Mouse (Mus musculus): Measurements from ENCODE around the gene Arf5. TPM values are rescaled to one million over a fixed set of nuclear protein-coding genes. Genes with fewer than 3 reads are reported as not detected.
A peak's percentile ranks its signal among the peaks of the same experiment; 100 is the strongest.

The Arf5 gene
- polyA plus RNA-seq, 1 experiment from 2014 or later = 403 TPM

GRCm38 (mm10) chr6:28428290-28428689 lies 4.9 kb downstream of the Arf5 start, which contains the start of gene Gcc1:
Gcc1 (minus strand) TSS chr6:28428390.
- no peak within 1 kb of the TSS for H3K4me3 ChIP-seq (replicated peaks)
- no peak within 1 kb of the TSS for H3K4me2 ChIP-seq
- ATAC-seq (ENCODE audit: low read depth) (no peak), DNase-seq (no peak)
- peaks cover 28% of the 10 kb centered on the region for H3K36me3 ChIP-seq
- H3K9me3 ChIP-seq (replicated peaks) = no peaks in the 10 kb centered on the region
- no peaks in the 10 kb centered on the region for H3K27me3 ChIP-seq
- WGBS (ENCODE audit: insufficient replicate concordance) = 78% methylated on average over 3 of the region's 3 CpGs
- H3K27ac ChIP-seq = peak within 1 kb of the TSS; percentile 15; the same call in 1 of the 2 replicates
- H3K4me1 ChIP-seq (replicated peaks) = peaks cover 38% of the 10 kb centered on the region
- no peak within 1 kb of the TSS for H3K9ac ChIP-seq

- 83% methylated on average over 11 of the region's 11 CpGs for WGBS (ENCODE audit: insufficient replicate concordance)
- DNase-seq (no peak), ATAC-seq (ENCODE audit: low read depth) (no peak)
Observed at GRCm38 (mm10) chr6:28429870-28430269, 6.5 kb downstream of the Arf5 start.

GRCm38 (mm10) chr6:28430795-28431537 lies 7.6 kb downstream of the Arf5 start:
- peak overlapping the region; percentile 13; the same call in 1 of the 2 replicates for H3K27ac ChIP-seq

More at GRCm38 (mm10) chr6:28429870-28430269, 6.5 kb downstream of the Arf5 start:
- Histone ChIP-seq H3K4me3 (replicated peaks) (no peak overlapping the region), H3K9me3 (replicated peaks) (no peaks in the 10 kb centered on the region), H3K27me3 (no peaks in the 10 kb centered on the region), H3K9ac (no peak overlapping the region), H3K4me1 (replicated peaks) (peaks cover 31% of the 10 kb centered on the region), H3K27ac (no peak overlapping the region), H3K4me2 (no peak overlapping the region), H3K36me3 (peaks cover 28% of the 10 kb centered on the region)

GRCm38 (mm10) chr6:28431538-28431855 lies 8.1 kb downstream of the Arf5 start:
- Histone ChIP-seq H3K27ac (no peak overlapping the region), H3K9ac (no peak overlapping the region; the same call in 1 of the 2 replicates), H3K27me3 (0 out of 2 replicates have a peak, but pooled peaks cover 1% of the 10 kb centered on the region), H3K9me3 (replicated peaks) (no peaks in the 10 kb centered on the region), H3K4me2 (peak overlapping the region; percentile 52), H3K4me3 (replicated peaks) (peak overlapping the region; percentile 16; the same call in 1 of the 2 replicates), H3K4me1 (replicated peaks) (peaks cover 15% of the 10 kb centered on the region), H3K36me3 (peaks cover 12% of the 10 kb centered on the region)
- ATAC-seq (ENCODE audit: low read depth) (peak; percentile 72), DNase-seq (no peak)
- 46% methylated on average over 6 of the region's 6 CpGs for WGBS (ENCODE audit: insufficient replicate concordance)

More at GRCm38 (mm10) chr6:28430795-28431537, 7.6 kb downstream of the Arf5 start:
- ATAC-seq (ENCODE audit: low read depth) = peak; percentile 81
- peak; percentile 42 for DNase-seq
- peaks cover 20% of the 10 kb centered on the region for H3K4me1 ChIP-seq (replicated peaks)
- H3K4me3 ChIP-seq (replicated peaks) = peak overlapping the region; percentile 16; the same call in 1 of the 2 replicates
- no peak overlapping the region; the same call in 1 of the 2 replicates for H3K9ac ChIP-seq
- 57% methylated on average over 10 of the region's 10 CpGs for WGBS (ENCODE audit: insufficient replicate concordance)
- peak overlapping the region; percentile 52 for H3K4me2 ChIP-seq
- H3K36me3 ChIP-seq = peaks cover 17% of the 10 kb centered on the region
- no peaks in the 10 kb centered on the region for H3K27me3 ChIP-seq
- H3K9me3 ChIP-seq (replicated peaks) = no peaks in the 10 kb centered on the region

- H3K4me3 ChIP-seq (replicated peaks) = no peak overlapping the region
- peaks cover 52% of the 10 kb centered on the region for H3K27me3 ChIP-seq
- no peak for ATAC-seq (ENCODE audit: low read depth)
- no peaks in the 10 kb centered on the region for H3K9me3 ChIP-seq (replicated peaks)
- H3K27ac ChIP-seq = no peak overlapping the region
- DNase-seq = no peak
- WGBS (ENCODE audit: insufficient replicate concordance) = 68% methylated on average over 7 of the region's 7 CpGs
- no peak overlapping the region for H3K9ac ChIP-seq
- no peak overlapping the region for H3K4me2 ChIP-seq
- no peaks in the 10 kb centered on the region for H3K4me1 ChIP-seq (replicated peaks)
- H3K36me3 ChIP-seq = no peaks in the 10 kb centered on the region
Observed at GRCm38 (mm10) chr6:28447937-28448336, 24.6 kb downstream of the Arf5 start.

- no peak within 1 kb of the TSS for H3K4me3 ChIP-seq (replicated peaks)
- 63% methylated on average over 2 of the region's 2 CpGs for WGBS (ENCODE audit: insufficient replicate concordance)
- no peaks in the 10 kb centered on the region for H3K9me3 ChIP-seq (replicated peaks)
- DNase-seq (no peak), ATAC-seq (ENCODE audit: low read depth) (no peak)
- peaks cover 54% of the 10 kb centered on the region for H3K27me3 ChIP-seq
- no peaks in the 10 kb centered on the region for H3K4me1 ChIP-seq (replicated peaks)
- no peak within 1 kb of the TSS for H3K9ac ChIP-seq
- H3K27ac ChIP-seq = no peak within 1 kb of the TSS
- H3K36me3 ChIP-seq = no peaks in the 10 kb centered on the region
- H3K4me2 ChIP-seq = no peak within 1 kb of the TSS
Observed at GRCm38 (mm10) chr6:28449253-28449652, 25.9 kb downstream of the Arf5 start, which contains the start of gene Pax4. Pax4 (minus strand) TSS chr6:28449353.

GRCm38 (mm10) chr6:28450481-28450880 lies 27.1 kb downstream of the Arf5 start:
- ATAC-seq (ENCODE audit: low read depth) (no peak), DNase-seq (no peak)
- Histone ChIP-seq H3K4me2 (no peak overlapping the region), H3K27me3 (peaks cover 55% of the 10 kb centered on the region), H3K9me3 (replicated peaks) (no peaks in the 10 kb centered on the region), H3K4me3 (replicated peaks) (no peak overlapping the region), H3K27ac (no peak overlapping the region), H3K9ac (no peak overlapping the region), H3K36me3 (no peaks in the 10 kb centered on the region), H3K4me1 (replicated peaks) (no peaks in the 10 kb centered on the region)
- WGBS (ENCODE audit: insufficient replicate concordance) = 16% methylated on average over 5 of the region's 5 CpGs

GRCm38 (mm10) chr6:28450977-28451376 lies 27.6 kb downstream of the Arf5 start:
- 4% methylated on average over 12 of the region's 12 CpGs for WGBS (ENCODE audit: insufficient replicate concordance)
- no peaks in the 10 kb centered on the region for H3K36me3 ChIP-seq
- ATAC-seq (ENCODE audit: low read depth) (no peak), DNase-seq (no peak)
- no peak overlapping the region for H3K9ac ChIP-seq
- H3K4me1 ChIP-seq (replicated peaks) = no peaks in the 10 kb centered on the region
- no peak overlapping the region for H3K27ac ChIP-seq
- H3K4me3 ChIP-seq (replicated peaks) = no peak overlapping the region
- no peak overlapping the region for H3K4me2 ChIP-seq
- H3K27me3 ChIP-seq = peaks cover 55% of the 10 kb centered on the region
- H3K9me3 ChIP-seq (replicated peaks) = no peaks in the 10 kb centered on the region

GRCm38 (mm10) chr6:28459221-28459668 lies 35.9 kb downstream of the Arf5 start:
- Histone ChIP-seq H3K27me3 (peaks cover 3% of the 10 kb centered on the region), H3K4me3 (replicated peaks) (no peak overlapping the region), H3K4me2 (no peak overlapping the region), H3K27ac (no peak overlapping the region), H3K36me3 (no peaks in the 10 kb centered on the region), H3K9me3 (replicated peaks) (no peaks in the 10 kb centered on the region), H3K4me1 (replicated peaks) (peaks cover 10% of the 10 kb centered on the region; the same call in 1 of the 2 replicates), H3K9ac (no peak overlapping the region)
- DNase-seq (no peak), ATAC-seq (ENCODE audit: low read depth) (peak; percentile 76)

- no peaks in the 10 kb centered on the region for H3K36me3 ChIP-seq
- H3K9ac ChIP-seq = no peak overlapping the region
- no peaks in the 10 kb centered on the region for H3K9me3 ChIP-seq (replicated peaks)
- WGBS (ENCODE audit: insufficient replicate concordance) = 8% methylated on average over 5 of the region's 5 CpGs
- peaks cover 10% of the 10 kb centered on the region; the same call in 1 of the 2 replicates for H3K4me1 ChIP-seq (replicated peaks)
- H3K4me2 ChIP-seq = no peak overlapping the region
- H3K4me3 ChIP-seq (replicated peaks) = no peak overlapping the region
- no peak overlapping the region for H3K27ac ChIP-seq
- H3K27me3 ChIP-seq = peaks cover 3% of the 10 kb centered on the region; the same call in 1 of the 2 replicates
- peak; percentile 48 for ATAC-seq (ENCODE audit: low read depth)
- no peak for DNase-seq
Observed at GRCm38 (mm10) chr6:28460534-28460933, 37.2 kb downstream of the Arf5 start.

- H3K9me3 ChIP-seq (replicated peaks) = no peaks in the 10 kb centered on the region
- H3K4me1 ChIP-seq (replicated peaks) = peaks cover 10% of the 10 kb centered on the region; the same call in 1 of the 2 replicates
- no peak overlapping the region for H3K9ac ChIP-seq
- no peaks in the 10 kb centered on the region for H3K36me3 ChIP-seq
- no peak overlapping the region for H3K4me2 ChIP-seq
- H3K27me3 ChIP-seq = peaks cover 3% of the 10 kb centered on the region; the same call in 1 of the 2 replicates
- H3K27ac ChIP-seq = no peak overlapping the region
- no peak for DNase-seq
- 50% methylated on average over 6 of the region's 6 CpGs for WGBS (ENCODE audit: insufficient replicate concordance)
- no peak overlapping the region for H3K4me3 ChIP-seq (replicated peaks)
- no peak for ATAC-seq (ENCODE audit: low read depth)
Observed at GRCm38 (mm10) chr6:28464630-28465029, 41.3 kb downstream of the Arf5 start.

Measured in liver, embryonic 13.5 days (tissue).